Mouse (Mus musculus) thymus, postnatal 4 days (tissue): ENCODE measurements at regions not wholly inside any gene's neighbourhood (a gene's known extent, or its start where the extent isn't known, plus 50 kb on each side); places are given as distances from the start of the nearest gene placed in this dataset.
A peak's percentile ranks its signal among the peaks of the same experiment; 100 is the strongest.

Experiments
- DNase-seq: peaks from one replicate; pipeline ENCODE4 v3.0.0; 2021

- DNase-seq, result no peak
Measured at GRCm38 (mm10) chr8:90192856-90193255, 155.3 kb downstream of the Tox3 start.

- no peak for DNase-seq
Measured at GRCm38 (mm10) chr8:90182807-90183206, 165.3 kb downstream of the Tox3 start.

DNA sequence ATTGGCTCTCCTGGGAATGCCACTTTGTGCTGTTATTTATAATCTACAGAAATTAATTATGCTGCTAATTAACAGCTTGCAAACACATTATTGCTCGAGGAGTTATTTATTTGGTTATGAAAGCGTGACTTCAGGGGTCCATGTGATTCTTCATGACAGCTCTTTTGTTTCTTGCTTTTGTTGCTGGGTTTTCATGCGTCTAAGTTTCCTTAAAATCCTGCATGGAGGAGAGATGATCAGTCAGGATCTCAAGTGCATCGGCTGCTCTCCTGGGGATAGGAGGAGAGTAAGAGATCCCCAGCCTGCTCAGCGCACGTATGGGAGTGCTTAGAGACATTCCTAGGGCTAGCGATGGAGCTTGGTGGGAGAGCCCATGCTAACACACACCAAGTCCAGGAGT, 171.4 kb downstream of the Tox3 start:
- no peak for DNase-seq

GRCm38 (mm10) chr8:90176335-90176734, 171.8 kb downstream of the Tox3 start:
- no peak for DNase-seq

DNA sequence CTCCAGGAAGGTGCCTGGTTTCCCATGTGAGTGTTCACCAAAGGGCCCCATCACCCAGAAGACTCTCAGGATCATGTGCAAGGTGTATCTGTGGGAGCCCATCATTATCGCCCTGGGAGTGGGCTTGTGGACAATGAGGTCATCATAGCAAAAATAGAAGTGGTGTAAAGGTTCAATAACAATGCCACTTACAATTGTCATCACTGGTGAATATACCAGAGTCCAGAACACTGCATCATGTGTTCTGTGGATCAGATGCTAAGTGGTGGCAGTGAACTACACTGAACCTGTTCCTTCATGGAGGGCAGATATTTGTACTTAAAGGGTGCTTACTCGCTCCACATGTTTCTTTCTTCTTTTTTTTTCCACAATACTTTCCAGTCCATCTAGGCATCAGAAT, 181.5 kb downstream of the Tox3 start:
- DNase-seq, result no peak

DNA sequence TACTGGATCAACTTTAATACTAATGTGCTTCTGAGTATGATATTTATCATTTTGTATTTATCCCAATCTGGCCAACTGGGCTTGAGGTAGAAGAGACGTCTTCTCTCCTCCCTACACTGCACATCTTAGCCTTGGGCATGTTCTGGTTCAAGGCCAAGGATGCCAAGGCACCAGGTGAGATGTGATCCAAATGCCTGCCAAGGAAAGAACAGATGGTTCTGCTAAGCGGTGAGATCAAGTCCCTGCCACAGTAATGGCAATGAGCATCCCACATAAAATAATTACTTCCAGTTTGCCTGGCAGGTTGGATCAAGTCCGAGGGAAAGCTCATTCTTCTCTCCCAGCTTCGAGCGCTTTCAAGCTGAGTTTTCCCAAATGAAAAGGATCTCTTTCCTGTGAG, 196.7 kb downstream of the Tox3 start:
- DNase-seq, result no peak

DNA sequence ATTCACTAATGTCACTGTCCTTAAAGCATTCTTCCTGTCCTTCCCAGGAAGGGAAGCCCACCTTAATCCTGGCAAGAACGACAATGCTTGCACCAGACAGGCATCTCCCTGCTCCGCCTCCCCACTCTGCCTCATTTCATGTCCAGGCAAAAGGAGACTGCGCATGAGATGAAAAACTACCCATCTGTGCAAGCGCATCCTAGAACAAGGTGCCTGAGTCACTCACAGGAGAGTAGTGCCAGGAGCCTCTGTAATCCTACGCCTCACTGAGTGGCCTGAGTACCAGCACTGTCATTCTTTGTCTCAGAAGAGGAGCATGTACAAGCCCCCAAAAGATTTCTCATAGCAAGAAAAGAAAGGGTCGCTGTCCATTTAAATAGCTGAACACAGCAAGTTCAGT, 198.2 kb downstream of the Tox3 start:
- DNase-seq, result no peak

DNA sequence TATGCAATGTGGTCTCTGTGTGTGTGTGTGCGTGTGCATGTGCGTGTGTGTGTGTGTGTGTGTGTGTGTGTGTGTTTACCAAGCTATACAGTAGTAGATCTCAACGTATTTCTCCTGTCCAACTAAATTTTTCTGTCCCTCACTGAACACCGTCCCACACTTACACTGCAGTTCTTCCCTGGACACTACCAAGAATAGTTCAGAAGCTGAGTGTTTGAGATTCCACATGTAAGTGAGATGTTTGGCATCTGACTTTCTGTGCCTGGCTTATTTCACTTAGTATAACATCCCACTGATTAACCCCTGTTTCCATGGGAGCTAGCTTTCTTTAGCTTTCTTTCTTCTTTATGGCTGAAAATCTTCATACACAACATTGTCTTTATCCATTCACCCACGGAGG, 213.5 kb downstream of the Tox3 start:
- DNase-seq, result no peak

DNA sequence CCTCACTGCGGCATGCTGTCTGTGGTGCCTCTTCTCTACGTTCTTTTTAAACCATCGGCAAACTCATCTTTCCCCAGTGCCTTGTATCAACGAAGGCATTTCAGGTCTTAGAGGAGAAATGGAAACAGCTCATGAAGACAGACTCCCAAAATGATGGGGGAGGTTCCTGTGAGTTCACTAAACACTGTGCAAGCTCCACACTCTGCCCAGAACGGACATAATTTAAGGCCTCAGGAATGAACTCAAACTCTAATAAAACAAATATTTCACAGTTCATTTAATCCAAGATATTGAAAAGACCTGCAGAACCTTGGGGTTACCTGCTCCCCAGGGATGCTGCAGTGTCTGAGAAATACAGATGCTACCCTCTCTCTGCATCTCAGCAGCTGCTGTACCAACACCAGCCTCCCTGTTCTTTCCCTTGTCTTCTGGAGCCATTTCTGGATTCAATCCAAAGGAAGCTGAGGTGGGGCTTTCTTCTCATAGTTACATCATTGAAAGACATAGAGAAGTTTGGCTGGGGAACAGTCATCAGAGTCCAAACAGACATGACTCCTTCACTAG, 217.4 kb downstream of the Tox3 start:
- DNase-seq, result no peak

- no peak for DNase-seq
Measured at GRCm38 (mm10) chr8:90125426-90125825, 222.7 kb downstream of the Tox3 start.

- no peak for DNase-seq
Measured at GRCm38 (mm10) chr8:90123101-90123500, 225.0 kb downstream of the Tox3 start.

- no peak for DNase-seq
Measured at GRCm38 (mm10) chr8:90121935-90122334, 226.2 kb downstream of the Tox3 start.

DNA sequence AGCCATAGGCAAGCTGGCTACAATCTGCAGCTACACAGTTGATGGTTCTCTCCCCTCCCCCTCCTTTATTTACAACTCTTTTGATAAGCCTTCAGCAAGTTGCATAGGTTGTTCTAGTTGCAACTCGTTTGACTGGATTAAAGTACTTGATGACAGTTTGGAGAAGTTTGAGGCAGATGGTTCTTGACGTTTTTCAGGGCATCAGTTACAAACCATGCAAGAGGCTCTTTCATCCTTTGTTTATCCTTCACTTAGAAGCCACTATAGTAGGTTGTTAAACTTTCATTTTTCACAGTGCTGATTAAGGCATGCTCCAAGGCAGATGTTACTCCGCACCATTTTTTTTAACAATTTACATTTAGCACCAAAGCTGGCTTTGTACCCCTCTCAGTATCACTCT, 227.1 kb downstream of the Tox3 start:
- no peak for DNase-seq

DNA sequence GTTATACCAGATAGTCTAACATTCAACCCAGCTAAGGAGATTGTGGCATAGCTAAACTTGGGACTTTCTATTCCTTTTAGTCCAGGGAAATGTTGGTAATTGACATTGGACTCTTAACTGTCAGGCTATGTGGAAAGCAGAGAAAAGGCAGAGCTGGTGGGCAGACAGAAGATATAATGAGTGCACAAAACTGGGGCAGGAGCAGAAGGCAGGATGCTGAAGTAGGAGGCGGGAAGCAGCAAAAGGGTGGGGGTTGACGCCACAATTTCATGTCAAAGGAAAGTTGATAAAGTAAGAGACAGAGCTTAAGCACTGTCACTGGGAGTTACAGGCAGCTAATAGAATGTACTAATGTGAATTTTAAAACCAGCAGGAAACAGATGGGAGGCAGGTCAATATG, 232.7 kb downstream of the Tox3 start:
- no peak for DNase-seq

GRCm38 (mm10) chr8:90100509-90100908, 247.6 kb downstream of the Tox3 start:
- DNase-seq, result no peak

GRCm38 (mm10) chr8:90082630-90083029, 265.5 kb downstream of the Tox3 start:
- DNase-seq, result no peak

- no peak for DNase-seq
Measured at GRCm38 (mm10) chr8:90076381-90076780, 271.8 kb downstream of the Tox3 start.

- DNase-seq, result no peak
Measured at GRCm38 (mm10) chr8:90075796-90076195, 272.3 kb downstream of the Tox3 start.

DNA sequence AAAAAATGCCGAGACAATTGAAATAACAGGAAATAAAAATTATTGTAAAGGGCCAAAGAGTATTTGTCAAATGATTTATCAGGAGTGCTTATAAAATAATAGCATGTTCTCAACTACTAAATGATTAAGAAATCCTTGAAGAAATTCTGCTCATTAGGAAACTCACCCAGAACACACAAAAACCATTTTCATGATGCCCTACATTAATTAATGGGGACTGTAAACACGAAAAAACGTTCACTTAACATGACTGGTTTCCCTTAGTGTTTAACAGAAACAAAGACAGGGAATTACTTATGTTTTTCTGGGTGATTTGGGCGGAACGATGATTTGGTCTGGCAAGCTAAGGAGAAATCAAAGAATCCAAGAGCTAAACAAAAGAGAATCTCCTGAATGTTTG, 278.1 kb downstream of the Tox3 start:
- DNase-seq, result no peak

- DNase-seq, result no peak
Measured at GRCm38 (mm10) chr8:90069411-90069993, 278.6 kb downstream of the Tox3 start.

GRCm38 (mm10) chr8:90068441-90068840, 279.7 kb downstream of the Tox3 start:
- no peak for DNase-seq

DNA sequence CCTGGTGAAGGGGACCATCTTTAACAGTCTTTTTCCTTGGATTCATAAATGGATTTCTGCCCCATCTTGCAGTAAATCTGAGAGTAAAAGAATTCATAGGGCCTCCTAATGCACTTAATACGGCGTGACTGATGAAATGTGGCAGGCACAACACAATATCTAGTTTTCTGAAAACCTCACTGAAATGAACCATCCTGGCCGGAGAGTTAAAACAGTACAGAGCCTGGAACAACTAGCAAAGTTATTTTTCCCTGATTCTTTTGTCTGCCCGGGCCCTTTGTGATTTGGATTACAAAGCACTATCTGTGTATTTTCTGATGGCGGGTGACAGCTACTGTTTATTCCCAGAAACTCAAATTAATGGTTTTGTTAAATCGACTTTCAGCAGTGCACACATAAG, 283.8 kb downstream of the Tox3 start:
- DNase-seq, result no peak

DNA sequence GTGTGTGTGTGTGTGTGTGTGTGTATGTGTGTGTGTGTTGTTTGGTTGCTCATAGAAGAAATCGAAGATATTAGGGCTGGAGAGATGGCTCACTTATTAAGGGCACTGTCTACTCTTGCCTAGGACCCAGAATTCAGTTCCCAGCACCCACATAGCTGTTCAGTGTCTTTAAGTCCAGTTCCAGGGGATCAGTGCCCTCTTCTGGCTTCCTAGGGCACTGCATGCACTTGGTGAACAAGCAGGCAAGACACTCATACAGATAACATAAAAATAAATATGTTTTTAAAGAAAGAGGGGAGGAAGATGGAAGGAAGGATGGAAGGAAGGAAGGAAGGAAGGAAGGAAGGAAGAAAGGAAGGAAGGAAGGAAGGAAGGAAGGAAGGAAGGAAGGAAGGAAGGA, 284.9 kb downstream of the Tox3 start:
- DNase-seq, result peak; percentile 6

- no peak for DNase-seq
Measured at GRCm38 (mm10) chr8:90058631-90059166, 289.4 kb downstream of the Tox3 start.

- DNase-seq, result no peak
Measured at GRCm38 (mm10) chr8:90056331-90056730, 291.8 kb downstream of the Tox3 start.
